Mouse (Mus musculus): ENCODE measurements around the gene Txnrd1. TPM values are rescaled to one million over a fixed set of nuclear protein-coding genes. Genes with fewer than 3 reads are reported as not detected.

Txnrd1 gene
- total RNA-seq, 4 experiments from 2014 or later, result 75.8 to 107 (median 91.5) TPM

DNA sequence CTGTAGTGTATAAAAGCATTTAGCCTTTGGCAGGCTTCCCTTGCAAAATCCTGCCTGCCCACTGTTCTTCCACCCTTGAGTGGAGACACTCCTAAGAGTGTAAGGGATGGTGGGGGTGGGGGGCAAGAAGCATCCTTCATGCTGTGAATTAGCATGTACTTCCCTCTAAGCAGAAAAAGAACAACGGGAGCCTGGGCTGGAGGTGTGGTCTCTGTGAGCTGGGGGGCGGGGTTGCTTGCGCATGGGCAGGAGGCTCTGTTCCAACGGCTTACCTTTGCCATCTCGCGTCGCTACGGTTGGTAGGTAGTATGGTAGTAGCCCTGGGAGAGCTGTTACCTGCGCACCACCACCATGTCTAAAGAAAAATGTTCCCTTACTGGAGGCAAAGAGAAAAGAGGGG is 32.6 kb downstream of the Txnrd1 start, which contains the start of gene Eid3:
TSS of gene Eid3 (plus strand) at position 271 of the 400 bp plus-strand sequence.
- no peak for DNase-seq

DNA sequence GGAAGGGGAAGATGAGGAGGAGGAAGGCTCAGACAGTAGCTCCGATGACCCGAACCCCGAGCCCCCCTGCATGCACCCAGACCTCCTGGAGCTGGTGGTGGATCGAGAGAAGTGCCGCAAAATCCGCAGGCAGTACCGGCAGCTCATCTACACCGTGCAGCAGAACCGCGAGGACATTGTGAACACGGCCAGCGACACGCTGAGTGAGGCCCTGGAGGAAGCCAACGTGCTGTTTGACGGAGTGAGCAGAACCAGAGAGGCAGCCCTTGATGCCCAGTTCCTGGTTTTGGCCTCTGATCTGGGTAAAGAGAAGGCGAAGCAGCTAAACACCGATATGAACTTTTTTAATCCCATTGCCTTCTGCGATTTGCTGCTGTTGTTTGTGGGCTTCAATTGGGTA is 33.1 kb downstream of the Txnrd1 start:
- DNase-seq, result no peak

DNA sequence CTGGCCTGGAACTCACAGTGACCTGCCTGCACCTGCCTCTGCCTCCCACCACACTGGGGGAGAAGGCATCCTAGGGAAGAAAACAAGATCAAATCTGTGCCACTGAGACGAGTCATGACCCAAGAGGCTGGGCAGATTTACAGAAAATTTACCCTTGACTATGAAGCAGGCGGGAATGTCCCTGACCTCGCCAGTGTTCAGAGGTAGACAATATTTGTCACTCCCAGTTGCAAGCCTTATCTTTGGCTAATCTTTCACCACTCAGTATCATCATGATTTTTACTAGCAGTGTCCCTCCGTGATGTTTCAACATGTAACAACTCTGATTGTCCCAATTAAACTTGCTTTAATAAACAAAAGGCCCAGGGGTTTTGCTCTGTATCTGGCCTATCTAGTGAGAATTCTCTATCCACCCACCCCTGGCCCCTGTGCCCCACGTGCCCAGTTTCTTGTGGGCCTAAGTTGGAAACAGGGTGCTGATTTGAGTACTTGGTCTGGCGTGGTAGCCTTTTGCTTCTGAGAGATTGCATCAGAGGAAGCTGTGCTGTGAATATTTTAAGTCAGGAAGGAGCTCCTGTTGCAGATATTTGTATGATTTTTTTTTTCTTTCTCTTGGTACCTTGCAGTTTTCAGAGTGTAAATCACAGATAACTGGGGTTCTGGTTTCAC is 34.8 kb downstream of the Txnrd1 start:
- DNase-seq, result peak; percentile 70

DNA sequence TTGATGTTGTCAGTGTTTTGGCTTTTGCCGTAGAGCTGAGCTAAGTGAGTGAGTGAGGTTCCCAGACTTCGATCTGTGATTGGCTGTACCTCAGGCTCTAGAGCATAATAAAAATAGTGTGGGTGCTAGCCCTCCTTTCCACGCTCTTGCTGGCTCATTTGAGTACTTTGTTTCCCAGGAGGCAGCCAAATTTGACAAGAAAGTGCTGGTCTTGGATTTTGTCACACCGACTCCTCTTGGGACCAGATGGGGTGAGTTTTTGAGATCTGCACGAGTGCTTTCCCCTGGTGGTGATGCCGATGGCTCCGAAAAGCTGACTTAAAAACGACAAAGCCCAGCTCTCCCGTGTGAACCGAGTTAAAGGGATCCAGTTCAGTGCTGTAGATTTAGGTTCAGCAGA is 41.7 kb downstream of the Txnrd1 start:
- DNase-seq, result no peak

DNA sequence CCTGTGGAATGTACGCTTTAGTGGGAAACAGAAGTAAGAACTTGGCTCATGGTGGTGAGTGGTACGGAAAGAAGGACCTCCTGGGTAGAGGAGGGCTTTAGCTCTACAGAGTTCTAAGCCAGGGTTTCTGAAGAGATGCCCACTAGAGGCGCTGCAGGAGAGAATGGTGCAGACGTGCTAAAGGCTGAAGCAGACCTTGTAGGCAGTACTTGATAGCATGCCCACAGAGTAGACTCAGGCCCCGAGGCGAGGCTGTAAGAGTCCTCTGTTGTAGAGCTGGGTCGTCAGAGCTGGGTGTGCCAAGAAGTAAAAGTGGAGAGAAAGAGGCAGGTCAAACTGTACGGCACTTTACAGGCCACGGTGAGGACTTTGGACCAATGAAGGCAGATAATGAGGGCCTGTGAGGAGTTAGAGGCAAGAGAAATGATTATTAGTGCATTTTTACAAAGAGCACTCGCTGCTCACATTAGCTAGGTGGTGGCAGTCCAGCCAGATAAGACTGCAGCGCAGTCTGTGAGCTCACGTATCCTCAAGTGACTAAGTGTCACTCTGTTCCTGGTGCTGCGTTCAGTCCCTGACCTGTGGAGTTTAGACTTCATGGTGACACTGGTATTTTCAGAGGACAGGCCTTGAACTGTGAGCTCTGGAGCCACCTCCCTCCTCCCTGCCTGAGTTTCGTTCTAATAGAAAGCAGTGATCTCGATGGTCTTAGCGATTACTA is 42.5 kb downstream of the Txnrd1 start:
- DNase-seq, result no peak

DNA sequence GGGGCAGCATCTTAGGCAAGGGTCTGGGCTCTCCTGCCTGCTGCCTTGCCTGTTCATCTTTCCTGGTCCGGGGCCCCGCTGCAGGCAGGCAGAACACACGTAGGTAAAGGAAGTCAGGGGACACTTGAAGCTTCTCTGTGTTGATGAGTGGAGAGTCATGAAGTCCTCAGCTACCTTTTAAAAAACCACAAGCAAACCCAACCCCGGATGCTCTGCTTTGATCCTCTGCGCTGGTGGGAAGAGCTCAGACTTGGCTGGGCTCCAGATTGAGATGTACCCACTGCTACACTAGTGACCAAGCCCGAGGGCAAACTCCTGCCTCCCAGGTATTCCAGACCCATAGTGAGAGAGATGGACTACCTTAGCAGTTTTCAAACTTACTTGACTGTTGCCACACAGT is 53.6 kb downstream of the Txnrd1 start:
- no peak for DNase-seq

DNA sequence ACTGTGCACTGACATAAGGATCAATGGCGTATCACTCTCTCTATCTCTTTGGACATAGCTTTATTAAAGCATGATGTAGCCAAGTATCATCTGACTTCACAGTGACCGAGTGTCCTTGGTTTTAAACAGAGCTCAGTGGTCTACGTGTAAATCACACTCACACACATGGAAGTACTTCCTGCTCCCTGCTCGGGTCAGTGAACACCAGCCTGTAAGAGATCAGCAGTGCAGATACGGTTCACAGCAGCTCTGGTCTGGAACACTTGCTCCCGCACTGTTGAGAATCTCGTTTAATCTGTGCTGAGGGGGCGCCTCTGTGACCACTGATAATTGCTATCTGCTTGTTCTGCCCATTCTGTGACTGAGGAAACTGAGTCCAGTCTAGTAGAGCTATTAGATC is 54.8 kb downstream of the Txnrd1 start:
- DNase-seq, result no peak

DNA sequence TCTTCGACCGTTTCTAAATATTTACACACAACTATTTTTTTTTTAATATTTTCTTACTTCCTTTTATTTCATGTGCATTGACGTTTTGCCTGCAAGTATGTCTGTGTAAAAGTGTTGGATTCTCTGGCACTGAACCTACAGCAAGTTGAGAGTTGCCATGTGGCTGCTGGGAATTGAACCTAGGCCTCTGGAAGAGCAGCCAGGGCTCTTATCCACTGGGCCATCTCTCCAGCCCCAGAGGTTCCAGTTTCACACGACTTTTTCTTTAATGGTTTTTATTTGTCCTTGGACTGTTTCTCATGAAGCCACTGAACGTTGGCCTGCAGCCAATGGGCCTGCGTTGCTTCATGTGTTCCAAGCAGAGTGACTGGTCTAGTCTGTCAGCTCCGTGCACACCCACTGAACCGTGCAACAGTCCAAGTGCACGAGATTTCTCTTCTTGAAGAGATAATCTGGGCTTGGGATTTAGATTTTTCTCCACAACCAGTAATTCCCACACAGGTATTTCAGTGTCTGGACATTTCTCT is 55.8 kb downstream of the Txnrd1 start:
- peak; percentile 90 for DNase-seq

DNA sequence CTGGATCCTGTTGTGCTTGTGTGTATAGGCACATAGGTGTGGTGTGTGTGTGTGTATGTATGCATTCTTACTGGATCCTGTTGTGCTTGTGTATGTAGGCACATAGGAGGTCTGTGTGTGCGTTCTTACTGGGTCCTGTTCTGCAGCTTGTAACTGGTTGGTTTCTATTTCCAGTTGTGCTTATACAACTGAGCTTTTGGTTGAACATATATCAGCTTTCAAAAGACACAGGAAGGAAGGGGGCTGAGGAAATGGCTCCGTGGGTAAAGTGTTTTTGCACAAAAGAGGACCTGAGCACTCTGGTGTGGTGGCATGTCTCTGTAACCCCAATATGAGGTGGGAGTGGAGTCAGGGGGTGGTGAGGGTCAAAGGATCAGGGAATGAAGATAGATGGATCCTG is 57.2 kb downstream of the Txnrd1 start:
- no peak for DNase-seq

DNA sequence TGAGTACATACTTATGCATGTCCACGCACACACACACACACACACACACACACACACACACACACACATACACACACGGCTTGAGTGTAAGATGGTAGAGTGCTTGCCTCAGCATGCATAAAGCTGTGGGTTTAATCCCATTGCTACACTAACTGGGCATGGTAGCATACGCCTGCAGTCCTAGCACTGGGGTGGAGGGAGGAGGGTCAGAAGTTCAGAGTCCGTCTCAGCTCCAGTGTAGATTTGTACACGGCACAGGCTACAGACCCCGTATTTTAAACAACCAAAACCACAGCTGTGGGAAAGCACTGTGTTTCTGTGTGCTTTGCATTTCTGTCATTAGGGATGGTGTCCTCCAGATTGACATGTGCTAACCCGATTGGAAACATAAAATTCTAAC is 57.7 kb downstream of the Txnrd1 start:
- no peak for DNase-seq

DNA sequence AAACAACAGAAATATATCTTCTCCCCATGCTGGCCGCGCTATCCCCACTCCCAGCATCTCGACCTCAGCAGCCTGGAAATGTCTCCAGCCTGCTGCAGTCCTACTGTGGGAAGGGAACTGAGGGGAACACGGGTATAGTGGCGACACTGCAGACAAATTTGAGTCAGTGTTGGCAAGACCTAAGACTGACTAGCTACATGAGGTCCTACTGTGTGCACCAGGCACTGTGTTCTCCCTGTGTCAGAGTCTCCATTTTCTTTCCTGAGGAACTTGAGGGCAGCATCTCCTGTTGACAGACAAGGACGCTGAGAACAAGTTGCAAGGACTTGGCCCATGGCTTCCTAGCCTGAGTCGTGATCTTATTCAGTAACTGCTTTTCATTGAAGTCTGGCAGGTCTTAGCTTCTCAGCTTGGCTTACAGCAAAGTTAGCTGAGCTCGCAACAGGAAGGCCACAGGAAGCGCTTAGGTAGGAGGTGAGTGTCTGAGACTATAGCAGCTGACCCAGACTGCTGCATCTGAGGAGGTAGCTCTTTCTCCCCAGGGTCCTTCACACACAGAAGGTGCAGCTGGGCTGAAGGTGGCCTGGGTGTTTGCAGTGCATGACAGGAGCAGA is 58.8 kb downstream of the Txnrd1 start:
- no peak for DNase-seq

DNA sequence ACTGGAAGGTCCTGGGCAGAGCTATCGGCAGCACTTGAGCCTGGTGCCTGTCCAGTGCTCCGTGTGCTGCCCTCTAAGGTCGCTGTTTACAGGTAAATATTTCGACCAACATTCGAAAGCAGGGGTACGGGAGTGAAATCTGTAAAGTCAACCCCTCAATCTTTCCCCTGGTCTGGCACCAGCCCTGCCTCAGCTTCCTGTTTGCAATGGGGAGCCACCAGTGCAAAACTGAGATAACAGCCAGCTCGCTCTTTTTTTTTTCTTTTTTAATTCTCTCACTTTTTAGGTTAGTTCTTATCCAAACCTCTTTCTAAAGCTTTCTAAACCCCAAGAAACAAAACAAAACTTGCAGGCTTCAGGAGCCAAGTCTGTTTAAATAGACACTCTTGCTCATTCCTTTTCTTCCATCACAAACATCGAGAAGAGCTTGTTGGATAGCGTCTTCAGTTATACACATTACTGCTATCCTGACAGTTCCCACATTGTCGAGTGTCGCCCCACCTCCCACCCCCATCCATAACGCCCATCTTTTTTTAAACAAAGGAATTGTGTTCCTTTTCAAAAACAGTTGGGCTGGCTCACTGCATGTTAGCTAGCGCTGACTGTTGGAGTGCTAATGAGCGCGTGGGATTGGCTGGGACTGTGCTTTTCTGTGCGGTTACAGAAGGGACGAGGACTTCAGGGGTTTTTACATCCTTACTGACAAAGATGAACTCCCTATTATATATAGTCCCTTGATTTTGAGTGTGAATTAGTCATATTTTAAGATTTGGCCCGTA is 60.3 kb downstream of the Txnrd1 start:
- no peak for DNase-seq

DNA sequence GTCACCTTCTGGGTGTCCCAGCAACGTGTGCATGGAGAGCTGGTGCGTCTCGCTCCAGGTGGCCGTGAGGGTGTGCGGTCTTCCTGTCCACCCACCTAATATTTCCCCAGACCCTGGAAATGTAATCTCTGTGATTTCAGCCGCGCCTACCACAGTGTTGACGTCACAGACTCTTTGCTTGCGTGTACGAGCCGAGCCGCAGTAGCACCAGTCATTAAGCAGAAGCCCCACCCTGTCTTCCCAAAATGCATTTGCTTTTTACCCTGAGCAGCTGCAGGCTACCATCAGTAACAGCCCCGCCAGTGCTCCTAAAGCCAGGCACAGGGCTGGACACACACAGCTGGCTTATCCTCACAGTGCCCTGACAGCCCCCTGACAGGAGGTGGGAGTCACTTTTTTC is 64.2 kb downstream of the Txnrd1 start:
- DNase-seq, result no peak

DNA sequence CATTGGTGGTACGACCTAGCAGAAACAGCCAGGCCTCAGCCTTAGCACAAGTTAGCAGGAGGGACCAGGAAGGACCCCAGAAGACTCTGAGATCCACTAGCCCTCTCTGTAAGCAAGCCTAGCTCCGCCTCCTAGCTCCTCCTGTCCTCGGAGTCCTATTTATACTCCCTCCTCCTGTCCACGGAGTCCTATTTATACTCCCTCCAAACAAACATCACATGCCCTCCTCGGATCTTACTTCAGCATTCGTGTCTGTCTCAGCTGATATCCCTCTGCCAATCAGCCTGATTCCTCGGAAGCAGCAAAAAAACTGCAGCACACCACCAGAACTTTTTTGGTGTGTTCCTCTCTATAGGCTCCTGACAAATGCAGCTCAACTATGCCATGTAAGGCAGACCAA is 65.1 kb downstream of the Txnrd1 start:
- no peak for DNase-seq

DNA sequence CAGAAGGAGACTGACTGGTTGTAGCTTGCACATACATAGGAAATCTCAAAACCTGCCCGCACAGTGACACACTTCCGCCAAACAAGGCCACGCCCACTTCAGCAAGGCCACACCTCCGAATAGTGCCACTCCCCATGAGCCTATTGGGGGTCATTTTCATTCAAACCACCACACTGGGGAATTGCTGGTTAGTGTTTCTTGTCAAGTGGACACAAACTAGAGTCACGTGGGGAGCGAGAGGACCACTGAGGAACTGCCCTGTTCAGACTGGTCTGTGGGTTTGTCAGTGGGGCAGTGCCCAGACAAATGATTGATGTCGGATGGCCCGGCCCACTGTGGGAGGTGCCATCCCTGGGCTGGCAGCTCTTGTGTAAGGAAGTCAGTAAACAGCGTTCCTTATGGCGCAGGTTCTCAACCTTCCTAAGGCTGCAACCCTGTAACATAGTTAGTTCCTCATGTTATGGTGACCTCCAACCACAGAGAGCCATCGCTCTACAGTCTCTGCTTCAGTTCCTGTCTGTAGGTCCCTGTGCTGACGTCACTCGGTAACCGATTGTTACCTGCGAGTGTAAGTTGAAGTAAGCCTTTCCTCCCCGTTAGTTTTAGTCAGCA is 66.2 kb downstream of the Txnrd1 start:
- no peak for DNase-seq

DNA sequence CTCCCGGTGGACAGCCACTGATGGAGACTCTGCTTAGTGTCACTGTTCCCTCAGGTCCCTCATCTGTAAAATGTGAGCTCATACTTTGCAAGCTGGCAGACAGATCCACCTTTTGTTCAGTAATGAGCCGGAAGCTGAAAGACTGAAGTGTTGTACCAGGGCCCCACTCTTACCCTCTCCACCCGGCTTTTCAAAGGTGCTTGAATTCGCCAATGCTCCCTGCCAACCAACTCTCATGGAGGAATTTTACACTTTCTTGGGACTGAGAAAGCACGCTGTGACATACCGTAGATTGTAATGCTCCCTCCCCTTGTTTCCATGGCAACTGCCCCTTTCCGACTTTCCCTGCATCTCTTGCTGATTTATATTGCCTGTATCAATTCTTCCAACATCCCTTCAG is 66.8 kb downstream of the Txnrd1 start:
- no peak for DNase-seq

DNA sequence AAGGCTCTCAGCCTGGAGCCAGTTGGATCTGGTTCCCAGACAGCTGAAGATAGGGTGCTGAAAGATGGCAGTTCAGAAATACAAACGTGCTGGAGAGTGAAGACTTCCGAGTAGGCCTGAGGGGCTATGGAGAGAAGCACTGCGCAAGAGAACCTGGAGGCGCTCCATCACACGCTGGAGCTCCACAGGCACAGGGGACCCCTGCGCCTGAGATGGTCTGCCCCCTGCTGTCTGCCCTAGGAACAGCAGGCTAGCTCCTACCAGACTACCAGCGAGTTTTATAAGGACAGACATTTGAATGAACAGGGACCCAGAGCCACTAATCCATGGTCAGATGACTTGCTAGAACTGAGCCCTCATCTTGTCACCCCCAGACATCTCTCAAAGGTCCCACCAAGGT is 67.7 kb downstream of the Txnrd1 start:
- peak; percentile 74 for DNase-seq

DNA sequence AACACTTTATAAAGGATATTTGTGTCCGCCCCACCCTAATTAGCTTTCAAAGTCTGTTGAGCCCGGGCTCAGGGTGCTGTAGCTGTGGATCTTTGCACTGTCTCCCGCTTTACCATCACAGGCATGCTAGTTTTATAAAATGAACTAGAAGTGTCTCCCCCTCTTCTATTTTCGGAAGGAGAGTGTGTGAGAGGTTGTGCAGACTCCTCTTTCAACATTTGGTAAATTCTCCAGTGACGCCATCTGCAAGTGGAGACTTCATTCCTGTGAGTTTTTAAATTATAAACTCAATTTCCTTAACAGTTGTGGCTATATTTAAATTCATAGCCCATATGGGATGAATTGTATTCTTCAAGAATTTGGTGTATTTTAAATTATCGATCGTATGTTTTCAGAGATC is 74.8 kb downstream of the Txnrd1 start:
- no peak for DNase-seq

DNA sequence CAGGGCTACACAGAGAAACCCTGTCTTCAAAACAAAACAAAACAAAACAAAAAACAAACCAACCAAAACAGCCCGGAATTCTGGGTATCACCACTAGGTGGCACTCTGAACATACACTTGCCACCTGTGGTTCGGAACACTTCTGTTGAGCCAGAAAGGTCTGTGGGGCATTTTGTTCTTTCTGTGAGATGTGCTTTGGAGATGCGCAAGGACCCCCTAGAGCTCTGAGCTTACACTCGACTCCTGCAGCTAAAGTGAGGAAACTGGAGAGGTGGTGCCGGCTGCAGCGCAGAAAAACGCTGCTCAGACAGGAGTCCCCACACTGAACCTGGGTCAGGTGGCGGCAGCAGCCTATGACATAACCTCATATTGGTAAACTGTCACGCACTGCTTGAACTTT is 75.6 kb downstream of the Txnrd1 start:
- peak; percentile 31 for DNase-seq

DNA sequence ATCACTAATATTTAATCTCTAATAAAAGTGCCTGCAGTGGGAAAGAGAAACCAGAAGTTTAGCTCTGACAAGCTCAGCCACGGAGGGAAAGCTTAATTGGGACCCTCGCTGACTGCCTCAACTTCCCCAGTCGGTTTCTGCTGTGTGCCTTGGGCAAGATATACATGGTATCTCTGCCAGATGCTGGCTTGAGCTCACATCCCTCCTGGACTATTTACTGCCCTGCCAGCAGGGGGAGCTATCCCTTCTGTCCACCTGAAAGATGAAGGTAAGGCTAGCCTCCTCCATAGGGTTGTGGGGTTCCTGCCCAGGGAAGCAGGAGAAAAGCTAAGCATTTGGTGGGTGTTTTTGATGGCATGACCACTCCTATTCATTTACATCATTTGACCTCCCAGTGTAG is 76.4 kb downstream of the Txnrd1 start:
- no peak for DNase-seq

DNA sequence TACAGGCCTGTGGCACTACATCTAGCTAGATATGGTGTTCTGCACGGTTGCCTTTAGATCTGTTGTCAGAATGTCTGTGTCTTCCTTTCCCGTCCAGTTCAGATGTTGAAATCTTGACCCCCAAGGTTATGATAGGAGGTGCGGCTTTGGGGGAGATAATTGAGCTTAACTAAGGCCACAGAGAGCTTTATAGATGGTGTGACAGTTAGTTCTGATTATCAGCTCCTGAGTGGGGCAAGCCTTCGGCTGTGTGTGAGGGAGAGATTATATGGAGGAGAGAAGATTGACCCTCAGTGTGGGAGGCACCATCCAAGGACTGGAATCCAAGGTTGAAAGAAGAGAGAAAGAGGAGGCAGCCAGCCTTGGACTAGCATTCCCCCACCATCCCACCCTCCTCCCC is 79.5 kb downstream of the Txnrd1 start:
- DNase-seq, result no peak

DNA sequence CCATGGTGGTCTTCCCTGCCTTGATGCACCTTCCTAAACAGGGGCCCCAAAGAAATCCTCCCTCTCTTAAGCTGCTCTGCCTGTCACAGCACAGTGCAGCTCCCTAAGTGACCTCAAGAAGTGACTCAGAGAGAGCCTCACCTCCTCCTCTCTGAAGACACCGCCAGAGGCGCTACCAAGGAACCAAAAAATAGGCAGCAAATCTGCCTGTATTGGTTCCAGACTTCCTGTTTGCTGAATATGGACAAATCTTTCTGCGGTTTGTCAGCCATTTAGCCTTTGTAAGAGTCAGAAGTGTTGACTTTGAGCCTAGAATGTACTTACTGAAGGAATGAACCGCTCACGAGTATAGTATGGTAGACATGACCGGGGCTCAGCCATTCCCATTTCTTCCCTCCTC is 80.0 kb downstream of the Txnrd1 start:
- DNase-seq, result no peak
